Mouse (Mus musculus): ENCODE results near the gene Bmp3. TPM values are rescaled to one million over a fixed set of nuclear protein-coding genes. Genes with fewer than 3 reads are reported as not detected.

Bmp3 gene
- total and polyA plus RNA-seq, 3 experiments = not detected

- Histone ChIP-seq H3K9me3 (replicated peaks; ENCODE audit: low read length) (no peaks in the 10 kb centered on the region), H3K36me3 (replicated peaks in 1 of 2; ENCODE audit: control insufficient read depth in 1 of 2, insufficient read depth in 1 of 2, low read length in 1 of 2) (no peaks in the 10 kb centered on the region), H3K4me1 (ENCODE audit: control insufficient read depth in 1 of 2, insufficient read depth in 2 of 2) (no peaks in the 10 kb centered on the region), H3K4me2 (ENCODE audit: insufficient read depth, low read depth, poor library complexity, severe bottlenecking) (no peak overlapping the region), H3K27me3 (replicated peaks) (no peaks in the 10 kb centered on the region), H3K9ac (ENCODE audit: insufficient read depth, low read depth) (no peak overlapping the region), H3K4me3 (replicated peaks in 1 of 3; ENCODE audit: low read depth in 2 of 3, low read length in 2 of 3, poor library complexity in 1 of 3) (no peak overlapping the region), H3K27ac (ENCODE audit: insufficient read depth, low read depth) (no peak overlapping the region), H3K79me2 (replicated peaks; ENCODE audit: control insufficient read depth, extremely low read depth, insufficient read depth, poor library complexity, severe bottlenecking) (no peaks in the 10 kb centered on the region)
- TF ChIP-seq JUN (IDR thresholded peaks at IDR 0.05; ENCODE audit: insufficient read depth, low read depth, low read length) (no peak), POLR2A (IDR thresholded peaks at IDR 0.05; ENCODE audit: low read depth, low read length) (no peak), E2F4 (IDR thresholded peaks at IDR 0.05; ENCODE audit: insufficient replicate concordance, low read depth, low read length) (no peak)
- no peak for DNase-seq (ENCODE audit: extremely low read depth)
- dilution Hi-C loops (cut with MboI; ENCODE audit: extremely low pct_ligation_motif_present, extremely low pct_unique_long_range_greater_than_20kb, low sequenced_read_pairs) = no loop called here
- in situ Hi-C loops (cut with MboI; ENCODE audit: low pct_ligation_motif_present, low pct_unique_long_range_greater_than_20kb, low sequenced_read_pairs) = no loop called here
Observed at GRCm38 (mm10) chr5:98812380-98812779, 41.8 kb upstream of the Bmp3 start.

DNA sequence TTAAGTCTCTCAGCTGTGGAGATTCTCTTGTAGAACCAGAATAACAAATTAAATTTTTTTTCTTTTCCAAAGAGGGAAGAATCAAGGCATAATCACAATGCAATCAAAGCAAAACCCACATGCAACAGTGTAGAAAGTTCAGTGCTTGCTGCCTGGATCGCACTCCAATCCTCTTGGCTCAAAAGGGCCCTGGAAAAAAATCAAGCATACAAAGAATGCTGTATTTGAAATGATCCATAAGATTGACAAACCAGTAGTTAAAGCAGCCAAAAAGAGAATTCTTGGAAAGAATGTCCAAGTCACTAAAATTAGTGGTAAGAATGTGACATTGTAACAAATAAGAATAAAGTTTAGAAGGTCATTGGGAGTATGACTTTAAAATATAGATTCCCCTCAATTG is 38.9 kb upstream of the Bmp3 start:
- Histone ChIP-seq H3K9me3 (replicated peaks; ENCODE audit: low read length) (no peaks in the 10 kb centered on the region), H3K27ac (ENCODE audit: insufficient read depth, low read depth) (no peak overlapping the region), H3K4me2 (ENCODE audit: insufficient read depth, low read depth, poor library complexity, severe bottlenecking) (no peak overlapping the region), H3K79me2 (replicated peaks; ENCODE audit: control insufficient read depth, extremely low read depth, insufficient read depth, poor library complexity, severe bottlenecking) (no peaks in the 10 kb centered on the region), H3K36me3 (replicated peaks in 1 of 2; ENCODE audit: control insufficient read depth in 1 of 2, insufficient read depth in 1 of 2, low read length in 1 of 2) (no peaks in the 10 kb centered on the region), H3K27me3 (replicated peaks) (no peaks in the 10 kb centered on the region), H3K4me3 (replicated peaks in 1 of 3; ENCODE audit: low read depth in 2 of 3, low read length in 2 of 3, poor library complexity in 1 of 3) (no peak overlapping the region), H3K4me1 (ENCODE audit: control insufficient read depth in 1 of 2, insufficient read depth in 2 of 2) (no peaks in the 10 kb centered on the region), H3K9ac (ENCODE audit: insufficient read depth, low read depth) (no peak overlapping the region)
- DNase-seq (ENCODE audit: extremely low read depth) = no peak
- TF ChIP-seq EP300 (IDR thresholded peaks at IDR 0.05; ENCODE audit: low read length) = no peak
- no peak for TF ChIP-seq BHLHE40 (IDR thresholded peaks at IDR 0.05; ENCODE audit: low read depth, low read length)
- no peak for TF ChIP-seq NRF1 (IDR thresholded peaks at IDR 0.05; ENCODE audit: low read depth, low read length)
- TF ChIP-seq ETS1 (conservative IDR thresholded peaks at IDR 0.05; ENCODE audit: low read depth, low read length) = no peak
- no peak for TF ChIP-seq ZKSCAN1 (IDR thresholded peaks at IDR 0.05; ENCODE audit: borderline replicate concordance, low read depth, low read length)
- no peak for TF ChIP-seq TCF12 (IDR thresholded peaks at IDR 0.05; ENCODE audit: low read depth, low read length)
- TF ChIP-seq ELF1 (IDR thresholded peaks at IDR 0.05; ENCODE audit: low read depth, low read length) = no peak
- no peak for TF ChIP-seq CHD1 (IDR thresholded peaks at IDR 0.05; ENCODE audit: low read depth, low read length)
- TF ChIP-seq TBP (conservative IDR thresholded peaks at IDR 0.05; ENCODE audit: low read depth, low read length) = no peak
- in situ Hi-C loops (cut with MboI; ENCODE audit: low pct_ligation_motif_present, low pct_unique_long_range_greater_than_20kb, low sequenced_read_pairs) = no loop called here
- dilution Hi-C loops (cut with MboI; ENCODE audit: extremely low pct_ligation_motif_present, extremely low pct_unique_long_range_greater_than_20kb, low sequenced_read_pairs) = no loop called here

GRCm38 (mm10) chr5:98833760-98834159 is 20.5 kb upstream of the Bmp3 start:
- Histone ChIP-seq H3K4me3 (replicated peaks in 1 of 3; ENCODE audit: low read depth in 2 of 3, low read length in 2 of 3, poor library complexity in 1 of 3) (no peak overlapping the region), H3K27me3 (replicated peaks) (no peaks in the 10 kb centered on the region), H3K4me1 (ENCODE audit: control insufficient read depth in 1 of 2, insufficient read depth in 2 of 2) (no peaks in the 10 kb centered on the region), H3K9ac (ENCODE audit: insufficient read depth, low read depth) (no peak overlapping the region), H3K27ac (ENCODE audit: insufficient read depth, low read depth) (no peak overlapping the region), H3K36me3 (replicated peaks in 1 of 2; ENCODE audit: control insufficient read depth in 1 of 2, insufficient read depth in 1 of 2, low read length in 1 of 2) (no peaks in the 10 kb centered on the region), H3K79me2 (replicated peaks; ENCODE audit: control insufficient read depth, extremely low read depth, insufficient read depth, poor library complexity, severe bottlenecking) (no peaks in the 10 kb centered on the region), H3K4me2 (ENCODE audit: insufficient read depth, low read depth, poor library complexity, severe bottlenecking) (no peak overlapping the region), H3K9me3 (replicated peaks; ENCODE audit: low read length) (no peaks in the 10 kb centered on the region)
- dilution Hi-C loops (cut with MboI; ENCODE audit: extremely low pct_ligation_motif_present, extremely low pct_unique_long_range_greater_than_20kb, low sequenced_read_pairs) = no loop called here
- DNase-seq (ENCODE audit: extremely low read depth) = no peak
- TF ChIP-seq ZC3H11A (IDR thresholded peaks at IDR 0.05; ENCODE audit: low read depth, low read length) (no peak), MEF2A (IDR thresholded peaks at IDR 0.05; ENCODE audit: borderline replicate concordance, low read depth, low read length) (no peak), MAFK (IDR thresholded peaks at IDR 0.05; ENCODE audit: insufficient replicate concordance, low read length) (no peak), USF1 (IDR thresholded peaks at IDR 0.05; ENCODE audit: low read depth, low read length) (no peak), POLR2AphosphoS2 (IDR thresholded peaks at IDR 0.05; ENCODE audit: low read depth, low read length) (no peak), NRF1 (IDR thresholded peaks at IDR 0.05; ENCODE audit: low read depth, low read length) (no peak), SIN3A (IDR thresholded peaks at IDR 0.05; ENCODE audit: low read length) (no peak), IRF4 (IDR thresholded peaks at IDR 0.05; ENCODE audit: low read depth, low read length) (no peak), SMC3 (IDR thresholded peaks at IDR 0.05; ENCODE audit: low read depth, low read length) (no peak), E2F4 (IDR thresholded peaks at IDR 0.05; ENCODE audit: insufficient replicate concordance, low read depth, low read length) (no peak), ZNF384 (IDR thresholded peaks at IDR 0.05; ENCODE audit: low read depth, low read length) (no peak), JUND (conservative IDR thresholded peaks at IDR 0.05; ENCODE audit: low read depth, low read length) (no peak), HCFC1 (IDR thresholded peaks at IDR 0.05; ENCODE audit: low read depth, low read length) (no peak), CHD2 (IDR thresholded peaks at IDR 0.05; ENCODE audit: low read length) (no peak), EP300 (IDR thresholded peaks at IDR 0.05; ENCODE audit: low read length) (no peak)
- in situ Hi-C loops (cut with MboI; ENCODE audit: low pct_ligation_motif_present, low pct_unique_long_range_greater_than_20kb, low sequenced_read_pairs) = no loop called here
